Mouse (Mus musculus) c-Kit-positive CD71-negative TER-119-negative erythroid progenitor cells, embryonic 14.5 days (primary cell): Measurements from ENCODE around the gene Sp140.
"Not testable (repeated sequence)": the region's sequence is repeated elsewhere in the genome, so short reads cannot be mapped to it uniquely, and the experiment has no call there.

Experiments
- DNase-seq: peaks from one replicate; pipeline ENCODE4 v3.0.0-alpha.2; 2013; ENCODE audit warnings: low read depth

Gene Sp140

DNA sequence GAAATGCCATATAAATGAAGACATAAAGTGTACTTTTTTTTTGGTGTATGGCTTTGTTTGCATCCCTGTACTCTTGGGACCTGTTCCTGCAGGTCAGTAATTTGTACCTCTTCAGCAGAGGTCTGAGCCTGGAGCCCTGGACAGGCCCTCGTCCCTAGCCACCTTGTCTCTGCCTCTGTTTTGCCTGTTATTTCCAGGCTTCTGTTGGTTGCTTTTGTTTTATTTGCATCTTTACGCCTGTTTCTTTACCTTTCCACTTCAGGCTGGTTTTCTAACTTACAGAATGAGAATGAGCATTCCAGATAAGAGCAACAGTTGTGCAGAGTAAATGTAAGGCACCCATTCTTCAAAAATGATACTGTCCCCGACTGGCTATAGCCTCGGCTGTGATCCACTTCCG is at the start of gene Sp140:
Gene Sp140 (plus strand): TSS at position 301 of the 400 bp plus-strand sequence.
- DNase-seq: not testable (repeated sequence)

GRCm38 (mm10) chr1:85555261-85555660 is 44.9 kb upstream of the Sp140 start:
- DNase-seq: not testable (repeated sequence)

- not testable (repeated sequence) for DNase-seq
Observed at GRCm38 (mm10) chr1:85573554-85573953, 26.6 kb upstream of the Sp140 start.

GRCm38 (mm10) chr1:85575376-85575775 is 24.8 kb upstream of the Sp140 start, which contains the start of gene G530012D18Rik:
Gene G530012D18Rik (plus strand): TSS chr1:85575676.
- DNase-seq: not testable (repeated sequence)

GRCm38 (mm10) chr1:85578372-85579010 is 21.7 kb upstream of the Sp140 start:
- DNase-seq: not testable (repeated sequence)

GRCm38 (mm10) chr1:85579199-85580147 is 20.7 kb upstream of the Sp140 start:
- DNase-seq: not testable (repeated sequence)

- not testable (repeated sequence) for DNase-seq
Observed at GRCm38 (mm10) chr1:85580148-85580534, 20.0 kb upstream of the Sp140 start.

GRCm38 (mm10) chr1:85580578-85580977 is 19.6 kb upstream of the Sp140 start:
- DNase-seq: not testable (repeated sequence)

- not testable (repeated sequence) for DNase-seq
Observed at GRCm38 (mm10) chr1:85581518-85581917, 18.7 kb upstream of the Sp140 start.

- DNase-seq: not testable (repeated sequence)
Observed at GRCm38 (mm10) chr1:85588697-85589096, 11.5 kb upstream of the Sp140 start.

GRCm38 (mm10) chr1:85592526-85592925 is 7.7 kb upstream of the Sp140 start:
- DNase-seq: not testable (repeated sequence)

DNA sequence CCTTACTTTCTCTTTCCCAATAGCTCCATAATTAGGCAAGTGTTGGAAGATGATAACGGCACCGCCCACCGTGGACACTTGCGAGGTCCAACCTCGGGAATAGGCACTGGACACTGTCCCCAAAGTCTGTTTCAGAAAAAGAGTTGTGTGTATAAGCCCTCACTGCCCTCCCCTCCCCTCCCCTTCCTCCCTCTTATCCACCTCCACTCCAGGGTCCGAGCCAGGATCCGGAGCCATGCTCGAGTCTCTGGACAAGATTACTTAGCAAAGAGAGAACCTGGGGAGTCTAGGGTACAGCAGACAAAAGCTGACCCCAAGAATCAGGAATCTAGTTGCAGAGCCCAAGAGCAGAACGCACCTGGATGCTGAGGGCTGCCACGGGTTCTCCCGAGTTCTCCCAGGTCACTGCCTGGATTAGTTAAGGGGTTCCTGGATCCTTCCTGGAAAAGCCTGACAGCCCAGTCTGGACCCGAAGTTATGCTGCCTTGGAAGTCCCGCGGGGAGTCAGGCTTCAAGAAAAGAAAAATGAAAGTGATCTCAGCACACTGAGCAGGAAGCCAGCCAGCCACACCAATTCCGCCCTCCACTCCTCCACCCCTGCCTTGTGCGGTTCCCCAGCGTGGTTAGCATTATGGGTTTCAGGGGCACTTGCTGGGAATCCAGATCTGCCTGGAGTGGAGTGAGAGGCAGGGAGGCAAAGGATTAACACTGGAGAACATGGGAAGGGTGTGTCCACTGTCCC is 1.7 kb upstream of the Sp140 start, which contains the start of gene Sp110:
Gene Sp110 (minus strand): TSS at position 547 of the 742 bp plus-strand sequence.
- DNase-seq: not testable (repeated sequence)

- not testable (repeated sequence) for DNase-seq
Observed at GRCm38 (mm10) chr1:85600794-85601193, 616 bp downstream of the Sp140 start.

DNA sequence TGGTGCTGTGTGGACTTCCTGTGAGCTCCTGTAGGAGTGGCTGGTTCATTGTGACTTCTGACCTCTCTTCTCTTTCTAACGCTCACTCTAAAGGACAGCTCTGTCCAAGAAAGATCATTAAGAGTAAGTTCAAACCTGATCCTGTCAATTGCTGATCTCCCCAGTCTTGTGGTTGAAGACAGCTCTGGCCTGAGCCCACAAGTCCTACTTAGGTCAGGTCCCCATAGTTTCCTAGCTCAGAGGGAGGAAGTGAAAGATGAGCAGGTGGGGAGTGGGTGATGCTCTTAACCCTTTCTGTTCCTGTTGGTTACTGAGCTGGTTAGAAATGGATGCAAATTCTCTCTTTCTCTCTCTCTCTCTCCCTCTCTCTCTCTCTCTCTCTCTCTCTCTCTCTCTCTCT is 4.2 kb downstream of the Sp140 start:
- not testable (repeated sequence) for DNase-seq

DNA sequence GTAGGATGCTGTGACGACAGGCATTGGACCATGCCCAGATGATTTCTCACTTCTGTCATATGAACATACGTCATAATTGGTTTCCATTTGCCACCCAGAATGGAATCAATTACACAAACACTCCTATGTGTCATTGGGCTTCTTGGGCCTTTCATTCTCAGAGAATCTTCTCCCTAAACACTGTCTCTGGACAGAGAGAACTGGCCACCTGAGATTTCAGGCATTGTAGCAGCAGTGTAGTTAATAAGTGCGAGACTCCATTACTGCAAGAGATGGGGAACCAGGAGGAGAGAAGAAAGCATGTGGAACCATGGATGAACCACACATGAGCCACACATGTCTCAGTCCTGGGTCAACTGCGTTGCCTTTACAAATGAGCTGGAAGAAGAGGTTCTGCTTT is 8.2 kb downstream of the Sp140 start:
- DNase-seq: not testable (repeated sequence)

DNA sequence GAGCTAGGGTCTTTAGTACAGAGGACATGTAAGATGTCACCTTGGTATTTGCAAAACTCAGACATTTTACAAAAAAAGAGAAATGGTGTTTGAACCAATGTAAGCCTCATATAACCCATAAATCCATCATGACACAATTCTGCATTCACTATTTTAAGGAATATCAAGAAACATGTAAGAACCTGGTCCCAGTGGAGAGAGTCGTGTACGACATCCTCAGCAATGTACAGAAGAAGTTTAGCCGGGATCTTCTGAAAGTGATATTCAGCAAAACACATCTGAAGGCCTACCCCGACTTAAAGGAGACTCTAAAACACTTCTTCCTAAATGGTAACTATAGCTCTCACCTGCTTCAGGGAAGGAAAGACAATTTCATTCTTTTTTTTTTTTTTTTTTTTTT is 10.4 kb downstream of the Sp140 start:
- DNase-seq: not testable (repeated sequence)

DNA sequence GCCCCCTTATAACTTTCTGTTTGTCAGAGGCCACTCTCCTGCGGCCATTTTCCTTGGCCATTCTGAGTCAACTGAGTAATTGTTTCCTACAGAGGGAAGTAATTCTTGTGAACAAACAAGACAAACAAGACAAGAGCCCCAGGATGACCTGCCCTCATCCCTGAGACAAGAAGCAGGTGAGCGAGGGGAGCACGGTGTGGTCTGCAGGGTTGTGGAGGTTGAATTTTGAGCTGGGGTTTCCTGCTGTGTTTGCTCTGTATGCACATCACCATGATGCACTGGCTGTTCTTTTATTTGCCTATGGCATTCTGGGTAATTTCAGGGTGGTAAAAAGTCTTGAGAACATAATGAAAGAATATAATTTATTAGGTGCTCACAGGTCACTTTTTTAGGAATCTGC is 14.9 kb downstream of the Sp140 start:
- DNase-seq: not testable (repeated sequence)

DNA sequence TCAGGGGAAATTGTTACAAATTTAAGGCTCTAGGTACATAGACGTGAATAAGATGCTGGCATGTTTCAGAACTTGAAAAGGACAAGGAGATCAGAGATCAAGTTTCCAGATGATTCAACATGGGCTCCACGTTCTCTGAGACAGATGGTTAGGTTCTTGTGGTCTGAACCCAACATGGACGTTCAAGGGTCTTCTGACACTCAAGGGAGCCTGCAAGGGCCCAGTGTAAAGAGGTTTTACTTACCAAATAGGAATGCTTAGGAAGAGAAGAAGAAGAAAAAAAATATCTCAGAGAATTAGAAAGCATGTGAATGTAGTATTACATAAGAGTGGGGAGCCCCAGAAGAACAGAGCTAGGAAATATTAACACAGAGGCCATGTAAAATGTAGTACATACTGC is 15.6 kb downstream of the Sp140 start:
- not testable (repeated sequence) for DNase-seq

GRCm38 (mm10) chr1:85617161-85617560 is 17.0 kb downstream of the Sp140 start:
- DNase-seq: not testable (repeated sequence)

DNA sequence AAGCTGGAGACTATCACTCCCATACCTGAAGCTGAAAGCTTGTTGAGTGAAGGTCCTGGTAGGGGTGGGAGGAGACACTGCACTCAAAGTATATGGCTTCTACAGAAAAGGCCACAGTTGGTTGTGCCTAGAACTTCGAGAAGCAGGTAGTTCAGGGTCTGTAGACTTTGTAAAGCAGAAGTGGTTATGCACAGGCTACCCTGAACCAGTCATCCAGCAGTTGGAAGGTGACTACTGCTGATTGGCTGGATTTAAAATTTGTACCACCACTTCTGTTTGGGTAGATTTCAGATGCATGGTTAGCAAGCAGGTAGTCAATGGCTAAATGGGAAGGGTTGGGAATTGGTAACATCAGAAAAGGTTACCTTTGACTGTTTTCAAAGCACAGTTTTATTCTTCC is 18.5 kb downstream of the Sp140 start:
- DNase-seq: not testable (repeated sequence)

GRCm38 (mm10) chr1:85636936-85637335 is 36.8 kb downstream of the Sp140 start:
- DNase-seq: not testable (repeated sequence)

- not testable (repeated sequence) for DNase-seq
Observed at GRCm38 (mm10) chr1:85638144-85638543, 38.0 kb downstream of the Sp140 start.
